Mouse (Mus musculus) intestine, embryonic 14.5 days (tissue): ENCODE measurements at regions not wholly inside any gene's neighbourhood (a gene's known extent, or its start where the extent isn't known, plus 50 kb on each side); places are given as distances from the start of the nearest gene placed in this dataset.

Experiments used
- ATAC-seq: fragments of 200-750 bp; cut with Nextera tagmentation; replicated peaks from 2 replicates; pipeline ENCODE4 v1.8.0; 2017; ENCODE audit warnings: low read depth, moderate number of reproducible peaks, moderate TSS enrichment, moderate library complexity; ENCODE audit not compliant: low FRiP score, low TSS enrichment
- DNase-seq: peaks from one replicate; pipeline ENCODE4 v3.0.0-alpha.2; 2018; ENCODE audit warnings: low spot score
- H3K27ac ChIP-seq: fragments of 300-500 bp; sonication (generic); 2 replicates; pipeline ENCODE4 v1.5.1; 2014; ENCODE audit warnings: low read depth, mild to moderate bottlenecking, control low read depth
- H3K27me3 ChIP-seq: fragments of 300-500 bp; sonication (generic); replicated peaks from 2 replicates; pipeline ENCODE4 v1.6.1; 2014; ENCODE audit warnings: low read length, control low read depth; ENCODE audit not compliant: control insufficient read depth, insufficient read depth
- H3K36me3 ChIP-seq: fragments of 300-500 bp; sonication (generic); 2 replicates; pipeline ENCODE4 v1.6.1; 2014; ENCODE audit warnings: low read length, control low read depth; ENCODE audit not compliant: control insufficient read depth, insufficient read depth
- H3K4me1 ChIP-seq: fragments of 300-500 bp; sonication (generic); replicated peaks from 2 replicates; pipeline ENCODE4 v1.6.1; 2014; ENCODE audit warnings: low read length, control low read depth, mixed read lengths; ENCODE audit not compliant: control insufficient read depth, insufficient read depth
- H3K4me2 ChIP-seq: fragments of 300-500 bp; sonication (generic); 2 replicates; pipeline ENCODE4 v1.6.1; 2014; ENCODE audit warnings: low read length
- H3K4me3 ChIP-seq: fragments of 300-500 bp; sonication (generic); 2 replicates; pipeline ENCODE4 v1.5.1; 2014; ENCODE audit warnings: low read depth, low read length, control low read depth, mixed read lengths
- H3K9ac ChIP-seq: fragments of 300-500 bp; sonication (generic); 2 replicates; pipeline ENCODE4 v1.6.1; 2014; ENCODE audit warnings: mild to moderate bottlenecking, low read length
- H3K9me3 ChIP-seq: fragments of 300-500 bp; sonication (generic); 2 replicates; pipeline ENCODE4 v1.6.1; 2016; ENCODE audit warnings: low read length, control low read depth; ENCODE audit not compliant: control insufficient read depth
- WGBS: fragments of 180-500 bp; shearing (Covaris S2); extraction: QIAGEN DNeasy Blood & Tissue Kit; methylation state at CpG from one replicate; pipeline ENCODE4 v1.1.7; 2014; 5-methylcytosine and 5-hydroxymethylcytosine counted together

- ATAC-seq (no peak), DNase-seq (no peak)
- no peak overlapping the region for H3K4me3 ChIP-seq
- no peaks in the 10 kb centered on the region for H3K9me3 ChIP-seq
- no peak overlapping the region for H3K27ac ChIP-seq
- no peaks in the 10 kb centered on the region for H3K27me3 ChIP-seq
- 71% methylated on average over 5 of the region's 5 CpGs for WGBS
- H3K4me1 ChIP-seq: no peaks in the 10 kb centered on the region
- H3K36me3 ChIP-seq: no peaks in the 10 kb centered on the region
- H3K9ac ChIP-seq: no peak overlapping the region
- H3K4me2 ChIP-seq: no peak overlapping the region
Measured at GRCm38 (mm10) chr16:84606010-84606803, 91.3 kb downstream of the A730009L09Rik start.

- Histone ChIP-seq H3K27ac (no peak overlapping the region), H3K9me3 (no peaks in the 10 kb centered on the region), H3K36me3 (no peaks in the 10 kb centered on the region), H3K27me3 (no peaks in the 10 kb centered on the region), H3K9ac (no peak overlapping the region), H3K4me1 (no peaks in the 10 kb centered on the region), H3K4me2 (no peak overlapping the region), H3K4me3 (no peak overlapping the region)
- ATAC-seq: no peak
- 62% methylated on average over 2 of the region's 2 CpGs for WGBS
- DNase-seq: no peak
Measured at GRCm38 (mm10) chr16:84606804-84607095, 91.8 kb downstream of the A730009L09Rik start.

GRCm38 (mm10) chr16:84607503-84607902 is 92.6 kb downstream of the A730009L09Rik start:
- DNase-seq (no peak), ATAC-seq (no peak)
- no peaks in the 10 kb centered on the region for H3K36me3 ChIP-seq
- WGBS: 77% methylated on average over 6 of the region's 6 CpGs
- H3K27ac ChIP-seq: no peak overlapping the region
- no peaks in the 10 kb centered on the region for H3K4me1 ChIP-seq
- H3K9me3 ChIP-seq: no peaks in the 10 kb centered on the region
- H3K4me2 ChIP-seq: no peak overlapping the region
- no peaks in the 10 kb centered on the region for H3K27me3 ChIP-seq
- no peak overlapping the region for H3K9ac ChIP-seq
- H3K4me3 ChIP-seq: no peak overlapping the region

- H3K4me1 ChIP-seq: no peaks in the 10 kb centered on the region
- DNase-seq (no peak), ATAC-seq (no peak)
- H3K4me3 ChIP-seq: no peak overlapping the region
- H3K9ac ChIP-seq: no peak overlapping the region
- H3K27me3 ChIP-seq: no peaks in the 10 kb centered on the region
- WGBS: 91% methylated on average over 7 of the region's 7 CpGs
- no peak overlapping the region for H3K27ac ChIP-seq
- H3K9me3 ChIP-seq: no peaks in the 10 kb centered on the region
- no peak overlapping the region for H3K4me2 ChIP-seq
- H3K36me3 ChIP-seq: no peaks in the 10 kb centered on the region
Measured at GRCm38 (mm10) chr16:84615683-84616082, 100.8 kb downstream of the A730009L09Rik start.

- 81% methylated on average over 1 of the region's 1 CpGs for WGBS
- Histone ChIP-seq H3K4me1 (no peaks in the 10 kb centered on the region), H3K4me2 (no peak overlapping the region), H3K27ac (no peak overlapping the region), H3K36me3 (no peaks in the 10 kb centered on the region), H3K9ac (no peak overlapping the region), H3K9me3 (no peaks in the 10 kb centered on the region), H3K4me3 (no peak overlapping the region), H3K27me3 (no peaks in the 10 kb centered on the region)
- DNase-seq (no peak), ATAC-seq (no peak)
Measured at GRCm38 (mm10) chr16:84616132-84616531, 101.2 kb downstream of the A730009L09Rik start.

- ATAC-seq: no peak
- no peaks in the 10 kb centered on the region for H3K27me3 ChIP-seq
- H3K4me3 ChIP-seq: no peak overlapping the region
- H3K9me3 ChIP-seq: no peaks in the 10 kb centered on the region
- 88% methylated on average over 2 of the region's 2 CpGs for WGBS
- no peak overlapping the region for H3K4me2 ChIP-seq
- no peak overlapping the region for H3K27ac ChIP-seq
- H3K9ac ChIP-seq: no peak overlapping the region
- no peaks in the 10 kb centered on the region for H3K4me1 ChIP-seq
- H3K36me3 ChIP-seq: no peaks in the 10 kb centered on the region
- no peak for DNase-seq
Measured at GRCm38 (mm10) chr16:84618379-84618778, 103.5 kb downstream of the A730009L09Rik start.

GRCm38 (mm10) chr16:84619876-84620275 is 105.0 kb downstream of the A730009L09Rik start:
- Histone ChIP-seq H3K4me1 (no peaks in the 10 kb centered on the region), H3K27me3 (no peaks in the 10 kb centered on the region), H3K27ac (no peak overlapping the region), H3K4me3 (no peak overlapping the region), H3K36me3 (no peaks in the 10 kb centered on the region), H3K4me2 (no peak overlapping the region), H3K9ac (no peak overlapping the region), H3K9me3 (no peaks in the 10 kb centered on the region)
- WGBS: 92% methylated on average over 2 of the region's 2 CpGs
- ATAC-seq (no peak), DNase-seq (no peak)

GRCm38 (mm10) chr16:84620861-84621260 is 105.9 kb downstream of the A730009L09Rik start:
- Histone ChIP-seq H3K4me2 (peak overlapping the region; percentile 15; the same call in 1 of the 2 replicates), H3K9ac (no peak overlapping the region), H3K36me3 (no peaks in the 10 kb centered on the region), H3K27me3 (no peaks in the 10 kb centered on the region), H3K4me1 (no peaks in the 10 kb centered on the region), H3K9me3 (no peaks in the 10 kb centered on the region), H3K4me3 (no peak overlapping the region), H3K27ac (no peak overlapping the region)
- DNase-seq (no peak), ATAC-seq (no peak)
- WGBS: 67% methylated on average over 1 of the region's 1 CpGs

GRCm38 (mm10) chr16:84621300-84622031 is 106.5 kb downstream of the A730009L09Rik start:
- Histone ChIP-seq H3K4me3 (no peak overlapping the region), H3K27ac (no peak overlapping the region), H3K4me2 (peak overlapping the region; percentile 15), H3K27me3 (no peaks in the 10 kb centered on the region), H3K4me1 (no peaks in the 10 kb centered on the region), H3K9me3 (no peaks in the 10 kb centered on the region), H3K36me3 (no peaks in the 10 kb centered on the region), H3K9ac (no peak overlapping the region)
- DNase-seq (peak; percentile 50), ATAC-seq (no peak)
- 61% methylated on average over 8 of the region's 8 CpGs for WGBS
